1 mouse cellular context compared by ENCODE assay signal in genomic region chr4:156234021-156234501, GRCm38 (mm10).
TF ChIP-seq lines count a peak whose summit lies in the region.

No protein-coding gene starts in this region.

TF ChIP-seq in CH12.LX, 34 proteins besides CTCF, POLR2A, EP300 and RAD21:
- TF ChIP-seq POLR2AphosphoS2 (IDR thresholded peaks at IDR 0.05; ENCODE audit: low read depth, low read length), result no peak
- no peak for TF ChIP-seq ZNF384 (IDR thresholded peaks at IDR 0.05; ENCODE audit: low read depth, low read length)
- no peak for TF ChIP-seq RCOR1 (conservative IDR thresholded peaks at IDR 0.05; ENCODE audit: low read depth, low read length)
- TF ChIP-seq E2F4 (IDR thresholded peaks at IDR 0.05; ENCODE audit: insufficient replicate concordance, low read depth, low read length), result no peak
- TF ChIP-seq ELF1 (IDR thresholded peaks at IDR 0.05; ENCODE audit: low read depth, low read length), result no peak
- no peak for TF ChIP-seq BHLHE40 (IDR thresholded peaks at IDR 0.05; ENCODE audit: low read depth, low read length)
- no peak for TF ChIP-seq MYC (IDR thresholded peaks at IDR 0.05; ENCODE audit: low read depth, low read length)
